Comparison of ENCODE assay signal across 17 mouse cellular contexts in genomic region chr7:91045742-91046098, GRCm38 (mm10).
"Had no signal": no experiment of that assay in that cellular context is flagged by ENCODE, and none has a peak within 500 bp of the region (broad histone marks: within the 10 kb centered on the region; RNA-seq: fewer than 3 reads in every experiment).

No protein-coding gene starts in this region.

- H3K4me2 ChIP-seq: lung, embryonic 15.5 days; midbrain, embryonic 11.5 days; midbrain, embryonic 13.5 days; midbrain, embryonic 15.5 days; neural tube, embryonic 12.5 days; stomach, embryonic 15.5 days had no signal

- ATAC-seq: lung, postnatal 0 days; midbrain, embryonic 13.5 days; midbrain, embryonic 15.5 days had no signal

- DNase-seq: lung, adult 2 months; lung, postnatal 14 days; lung, postnatal 36 days; right cerebral cortex, postnatal 14 days; thymus, adult 2 months; thymus, postnatal 25 days; thymus, postnatal 4 days had no signal

- H3K4me1 ChIP-seq: lung, embryonic 15.5 days; megakaryocyte, embryonic 14.5 days; midbrain, embryonic 13.5 days; midbrain, embryonic 15.5 days; neural tube, embryonic 12.5 days; stomach, embryonic 15.5 days had no signal

- H3K27me3 ChIP-seq: lung, embryonic 15.5 days; megakaryocyte, embryonic 14.5 days; midbrain, embryonic 13.5 days; midbrain, embryonic 15.5 days; neural tube, embryonic 12.5 days; stomach, embryonic 15.5 days had no signal

- H3K9me3 ChIP-seq: lung, embryonic 15.5 days; megakaryocyte, embryonic 14.5 days; midbrain, embryonic 13.5 days; midbrain, embryonic 15.5 days; neural tube, embryonic 12.5 days; stomach, embryonic 15.5 days had no signal

- H3K4me3 ChIP-seq: lung, embryonic 15.5 days; megakaryocyte, embryonic 14.5 days; midbrain, embryonic 13.5 days; midbrain, embryonic 15.5 days; neural tube, embryonic 12.5 days; stomach, embryonic 15.5 days had no signal

- H3K9ac ChIP-seq: lung, embryonic 15.5 days; midbrain, embryonic 13.5 days; midbrain, embryonic 15.5 days; neural tube, embryonic 12.5 days; stomach, embryonic 15.5 days had no signal

- H3K36me3 ChIP-seq: lung, embryonic 15.5 days; midbrain, embryonic 13.5 days; midbrain, embryonic 15.5 days; neural tube, embryonic 12.5 days; stomach, embryonic 15.5 days had no signal

- H3K27ac ChIP-seq: lung, embryonic 15.5 days; macrophage; midbrain, embryonic 13.5 days; midbrain, embryonic 15.5 days; neural tube, embryonic 12.5 days; stomach, embryonic 15.5 days; stomach, postnatal 0 days had no signal
